Mouse (Mus musculus): ENCODE results near the gene Spsb4. TPM values are rescaled to one million over a fixed set of nuclear protein-coding genes. Genes with fewer than 3 reads are reported as not detected.

Spsb4 gene
- total RNA-seq, 2 experiments from 2014 or later: 8.7 to 11.6 TPM

GRCm38 (mm10) chr9:97019231-97019630, 588 bp upstream of the Spsb4 start:
- peak in 1 of 2 experiments; percentile 50 for DNase-seq (ENCODE audit: extremely low spot score in 1 of 2, low spot score in 2 of 2)
- intact Hi-C loops (cut with DNase I): loop anchor here (5.0 kb wide), 2 partner anchors 48 to 57 kb away; no protein-coding TSS in a partner anchor

- intact Hi-C loops (cut with DNase I): loop anchor here (5.0 kb wide), 2 partner anchors 49 to 56 kb away; no protein-coding TSS in a partner anchor
- peak; percentile 62 to 83 for DNase-seq (ENCODE audit: extremely low spot score in 1 of 2, low spot score in 2 of 2)
Observed at GRCm38 (mm10) chr9:97017811-97018641, 617 bp downstream of the Spsb4 start.

- intact Hi-C loops (cut with DNase I): loop anchor here (5.0 kb wide), 2 partner anchors 50 to 55 kb away; no protein-coding TSS in a partner anchor
- peak in 1 of 2 experiments; percentile 54 for DNase-seq (ENCODE audit: extremely low spot score in 1 of 2, low spot score in 2 of 2)
Observed at GRCm38 (mm10) chr9:97017121-97017810, 1.4 kb downstream of the Spsb4 start.

- peak; percentile 56 to 64 for DNase-seq (ENCODE audit: extremely low spot score in 1 of 2, low spot score in 2 of 2)
- intact Hi-C loops (cut with DNase I): loop anchor here (5.0 kb wide), 2 partner anchors 52 to 53 kb away; no protein-coding TSS in a partner anchor
Observed at GRCm38 (mm10) chr9:97015751-97016150, 2.9 kb downstream of the Spsb4 start.

GRCm38 (mm10) chr9:97013698-97014097, 4.9 kb downstream of the Spsb4 start:
- intact Hi-C loops (cut with DNase I): no loop called here
- DNase-seq (ENCODE audit: extremely low spot score in 1 of 2, low spot score in 2 of 2): no peak

- intact Hi-C loops (cut with DNase I): no loop called here
- peak; percentile 51 to 60 for DNase-seq (ENCODE audit: extremely low spot score in 1 of 2, low spot score in 2 of 2)
Observed at GRCm38 (mm10) chr9:97013153-97013552, 5.5 kb downstream of the Spsb4 start.

- DNase-seq (ENCODE audit: extremely low spot score in 1 of 2, low spot score in 2 of 2): peak in 1 of 2 experiments; percentile 59
- intact Hi-C loops (cut with DNase I): no loop called here
Observed at GRCm38 (mm10) chr9:97011454-97012195, 7.0 kb downstream of the Spsb4 start.

GRCm38 (mm10) chr9:97010447-97010846, 8.2 kb downstream of the Spsb4 start:
- intact Hi-C loops (cut with DNase I): no loop called here
- DNase-seq (ENCODE audit: extremely low spot score in 1 of 2, low spot score in 2 of 2): no peak

- no peak for DNase-seq (ENCODE audit: extremely low spot score in 1 of 2, low spot score in 2 of 2)
- intact Hi-C loops (cut with DNase I): no loop called here
Observed at GRCm38 (mm10) chr9:97004726-97005125, 13.9 kb downstream of the Spsb4 start.

- intact Hi-C loops (cut with DNase I): no loop called here
- DNase-seq (ENCODE audit: extremely low spot score in 1 of 2, low spot score in 2 of 2): no peak
Observed at GRCm38 (mm10) chr9:97003173-97003572, 15.5 kb downstream of the Spsb4 start.

- intact Hi-C loops (cut with DNase I): no loop called here
- DNase-seq (ENCODE audit: extremely low spot score in 1 of 2, low spot score in 2 of 2): no peak
Observed at GRCm38 (mm10) chr9:97002654-97003053, 16.0 kb downstream of the Spsb4 start.

GRCm38 (mm10) chr9:97002025-97002424, 16.6 kb downstream of the Spsb4 start:
- intact Hi-C loops (cut with DNase I): no loop called here
- DNase-seq (ENCODE audit: extremely low spot score in 1 of 2, low spot score in 2 of 2): no peak

- intact Hi-C loops (cut with DNase I): no loop called here
- no peak for DNase-seq (ENCODE audit: extremely low spot score in 1 of 2, low spot score in 2 of 2)
Observed at GRCm38 (mm10) chr9:97001458-97001857, 17.2 kb downstream of the Spsb4 start.

- no peak for DNase-seq (ENCODE audit: extremely low spot score in 1 of 2, low spot score in 2 of 2)
- intact Hi-C loops (cut with DNase I): no loop called here
Observed at GRCm38 (mm10) chr9:96995717-96996116, 22.9 kb downstream of the Spsb4 start.

- intact Hi-C loops (cut with DNase I): no loop called here
- no peak for DNase-seq (ENCODE audit: extremely low spot score in 1 of 2, low spot score in 2 of 2)
Observed at GRCm38 (mm10) chr9:96994733-96995132, 23.9 kb downstream of the Spsb4 start.

GRCm38 (mm10) chr9:96991118-96991517, 27.5 kb downstream of the Spsb4 start:
- intact Hi-C loops (cut with DNase I): no loop called here
- peak in 1 of 2 experiments; percentile 53 for DNase-seq (ENCODE audit: extremely low spot score in 1 of 2, low spot score in 2 of 2)

- intact Hi-C loops (cut with DNase I): no loop called here
- peak in 1 of 2 experiments; percentile 70 for DNase-seq (ENCODE audit: extremely low spot score in 1 of 2, low spot score in 2 of 2)
Observed at GRCm38 (mm10) chr9:96989389-96989990, 29.2 kb downstream of the Spsb4 start.

- intact Hi-C loops (cut with DNase I): no loop called here
- no peak for DNase-seq (ENCODE audit: extremely low spot score in 1 of 2, low spot score in 2 of 2)
Observed at GRCm38 (mm10) chr9:96986797-96987473, 31.7 kb downstream of the Spsb4 start.
